Mouse (Mus musculus) CD4-positive, CD25-positive, alpha-beta regulatory T cell (primary cell): Measurements from ENCODE around the gene Olfr69. TPM values are rescaled to one million over a fixed set of nuclear protein-coding genes. Genes with fewer than 3 reads are reported as not detected.

Experiments used
- polyA plus RNA-seq: library from polyadenylated mRNA; unstranded; fragments of 100-300 nt; shearing (Covaris generic); gene quantifications from one replicate; pipeline ENCODE4 v1.2.1, GENCODE M21; 2017

Olfr69 gene
- polyA plus RNA-seq, result 0.08 TPM

GRCm38 (mm10) chr7:103771494-103771893 is at the start of gene Olfr69:
TSS of gene Olfr69 (minus strand) at chr7:103771594.

GRCm38 (mm10) chr7:103813766-103814165 is 42.4 kb upstream of the Olfr69 start, which contains the start of gene Hbb-bt:
TSS of gene Hbb-bt (minus strand) at chr7:103813996.

GRCm38 (mm10) chr7:103791721-103792120 is 20.3 kb upstream of the Olfr69 start, which contains the start of gene Olfr67:
TSS of gene Olfr67 (minus strand) at chr7:103791821.

GRCm38 (mm10) chr7:103779598-103779997 is 8.2 kb upstream of the Olfr69 start, which contains the start of gene Olfr68:
TSS of gene Olfr68 (minus strand) at chr7:103779698.

GRCm38 (mm10) chr7:103757233-103757632 is 14.2 kb downstream of the Olfr69 start, which contains the start of gene Olfr630:
TSS of gene Olfr630 (minus strand) at chr7:103757333.

GRCm38 (mm10) chr7:103744843-103745242 is 26.6 kb downstream of the Olfr69 start, which contains the start of gene Olfr629:
TSS of gene Olfr629 (minus strand) at chr7:103744943.

GRCm38 (mm10) chr7:103730074-103730473 is 41.3 kb downstream of the Olfr69 start, which contains the start of gene Olfr628:
TSS of gene Olfr628 (plus strand) at chr7:103730374.

Other genes with a start within 250 kb of the Olfr69 start
- gene Olfr612, start 228.9 kb downstream of the Olfr69 start, polyA plus RNA-seq, result not detected
- gene Olfr613, start 223.5 kb downstream of the Olfr69 start, polyA plus RNA-seq, result not detected
- not detected for gene Olfr615, start 215.5 kb downstream of the Olfr69 start, polyA plus RNA-seq
- not detected for gene Olfr616, start 202.5 kb downstream of the Olfr69 start, polyA plus RNA-seq
- gene Olfr617, start 198.5 kb downstream of the Olfr69 start, polyA plus RNA-seq, result not detected
- gene Olfr618, start 181.5 kb downstream of the Olfr69 start, polyA plus RNA-seq, result not detected
- not detected for gene Olfr619, start 171.0 kb downstream of the Olfr69 start, polyA plus RNA-seq
- gene Olfr620, start 159.1 kb downstream of the Olfr69 start, polyA plus RNA-seq, result 0.11 TPM
- gene Olfr622, start 128.9 kb downstream of the Olfr69 start, polyA plus RNA-seq, result not detected
- gene Olfr623, start 107.9 kb downstream of the Olfr69 start, polyA plus RNA-seq, result not detected
- gene Olfr624, start 100.4 kb downstream of the Olfr69 start, polyA plus RNA-seq, result 0.02 TPM
- gene Olfr625-ps1, start 88.9 kb downstream of the Olfr69 start, polyA plus RNA-seq, result not detected
- not detected for gene Olfr243, start 56.9 kb downstream of the Olfr69 start, polyA plus RNA-seq
- gene Olfr628, start 41.2 kb downstream of the Olfr69 start, polyA plus RNA-seq, result not detected
- not detected for gene Olfr629, start 26.7 kb downstream of the Olfr69 start, polyA plus RNA-seq
- gene Olfr630, start 14.3 kb downstream of the Olfr69 start, polyA plus RNA-seq, result not detected
- not detected for gene Olfr68, start 8.1 kb upstream of the Olfr69 start, polyA plus RNA-seq
- 0.05 TPM for gene Olfr67, start 20.2 kb upstream of the Olfr69 start, polyA plus RNA-seq
- 32.1 TPM for gene Hbb-bt, start 42.4 kb upstream of the Olfr69 start, polyA plus RNA-seq
- 155 TPM for gene Hbb-bs, start 56.5 kb upstream of the Olfr69 start, polyA plus RNA-seq
- gene Hbb-bh2, start 68.9 kb upstream of the Olfr69 start, polyA plus RNA-seq, result not detected
- gene Hbb-bh1, start 71.6 kb upstream of the Olfr69 start, polyA plus RNA-seq, result not detected
- gene Hbb-y, start 81.6 kb upstream of the Olfr69 start, polyA plus RNA-seq, result not detected
- gene Olfr66, start 114.7 kb upstream of the Olfr69 start, polyA plus RNA-seq, result not detected
- gene Olfr64, start 122.9 kb upstream of the Olfr69 start, polyA plus RNA-seq, result 0.07 TPM
- gene Olfr65, start 131.9 kb upstream of the Olfr69 start, polyA plus RNA-seq, result not detected
- not detected for gene Olfr631, start 157.2 kb upstream of the Olfr69 start, polyA plus RNA-seq
- not detected for gene Olfr632, start 162.8 kb upstream of the Olfr69 start, polyA plus RNA-seq
- not detected for gene Olfr633, start 172.8 kb upstream of the Olfr69 start, polyA plus RNA-seq
- 0.02 TPM for gene Olfr635, start 199.6 kb upstream of the Olfr69 start, polyA plus RNA-seq
- gene Olfr638, start 227.2 kb upstream of the Olfr69 start, polyA plus RNA-seq, result not detected
- gene Olfr639, start 245.7 kb upstream of the Olfr69 start, polyA plus RNA-seq, result 0.02 TPM